Mouse (Mus musculus) midbrain, embryonic 14.5 days (tissue): Measurements from ENCODE around the gene Cenpf. TPM values are rescaled to one million over a fixed set of nuclear protein-coding genes. Genes with fewer than 3 reads are reported as not detected.

ENCODE experiments used
- ATAC-seq: fragments of 200-750 bp; cut with Nextera tagmentation; 2 replicates; pipeline ENCODE4 v1.8.0; 2017; ENCODE audit warnings: moderate number of reproducible peaks, moderate library complexity; ENCODE audit not compliant: low FRiP score, low TSS enrichment
- DNase-seq: peaks from one replicate; pipeline ENCODE4 v3.0.0-alpha.2; 2015
- H3K27ac ChIP-seq: fragments of 300-500 bp; sonication (generic); replicated peaks from 2 replicates; pipeline ENCODE4 v1.5.1; 2014; ENCODE audit warnings: mild to moderate bottlenecking, low read depth, low read length, moderate library complexity
- H3K27me3 ChIP-seq: fragments of 300-500 bp; sonication (generic); 2 replicates; pipeline ENCODE4 v1.6.1; 2014; ENCODE audit warnings: low read length, control low read depth, mixed read lengths; ENCODE audit not compliant: control insufficient read depth, insufficient read depth
- H3K36me3 ChIP-seq: fragments of 300-500 bp; sonication (generic); 2 replicates; pipeline ENCODE4 v1.6.1; 2014; ENCODE audit warnings: low read length, control low read depth; ENCODE audit not compliant: control insufficient read depth, insufficient read depth
- H3K4me1 ChIP-seq: fragments of 300-500 bp; sonication (generic); 2 replicates; pipeline ENCODE4 v1.6.1; 2014; ENCODE audit warnings: mild to moderate bottlenecking, antibody characterized with exemption, low read length, control low read depth; ENCODE audit not compliant: control insufficient read depth, insufficient read depth
- H3K4me2 ChIP-seq: fragments of 300-500 bp; sonication (generic); 2 replicates; pipeline ENCODE4 v1.6.1; 2014; ENCODE audit warnings: mild to moderate bottlenecking, low read length, moderate library complexity
- H3K4me3 ChIP-seq: fragments of 300-500 bp; sonication (generic); replicated peaks from 2 replicates; pipeline ENCODE4 v1.5.1; 2014; ENCODE audit warnings: low read depth, low read length
- H3K9ac ChIP-seq: fragments of 300-500 bp; sonication (generic); replicated peaks from 2 replicates; pipeline ENCODE4 v1.6.1; 2014; ENCODE audit warnings: mild to moderate bottlenecking, low read length, moderate library complexity
- H3K9me3 ChIP-seq: fragments of 300-500 bp; sonication (generic); 2 replicates; pipeline ENCODE4 v1.6.1; 2016; ENCODE audit warnings: low read length, control low read depth, mixed read lengths; ENCODE audit not compliant: control insufficient read depth
- WGBS: fragments of 180-500 bp; shearing (Covaris S2); extraction: QIAGEN DNeasy Blood & Tissue Kit; methylation state at CpG from one replicate; pipeline ENCODE4 v1.1.7; 2014; 5-methylcytosine and 5-hydroxymethylcytosine counted together
- polyA plus RNA-seq: library from polyadenylated mRNA; unstranded; fragments of >200 nt; fragmentation: Nextera tagmentation; extraction: Ambion mirVana; gene quantifications from 2 replicates; pipeline ENCODE4 v1.2.1, GENCODE M21; 2014

Cenpf gene
- polyA plus RNA-seq, 1 experiment from 2014 or later = 27.3 TPM

GRCm38 (mm10) chr1:189608640-189609039 lies 79.2 kb downstream of the Cenpf start:
- no peak for DNase-seq
- Histone ChIP-seq H3K27me3 (no peaks in the 10 kb centered on the region), H3K4me1 (no peaks in the 10 kb centered on the region), H3K4me2 (no peak overlapping the region), H3K9ac (no peak overlapping the region), H3K27ac (no peak overlapping the region), H3K4me3 (no peak overlapping the region), H3K36me3 (no peaks in the 10 kb centered on the region), H3K9me3 (no peaks in the 10 kb centered on the region)
- ATAC-seq = no peak
- 37% methylated on average over 5 of the region's 5 CpGs for WGBS

DNA sequence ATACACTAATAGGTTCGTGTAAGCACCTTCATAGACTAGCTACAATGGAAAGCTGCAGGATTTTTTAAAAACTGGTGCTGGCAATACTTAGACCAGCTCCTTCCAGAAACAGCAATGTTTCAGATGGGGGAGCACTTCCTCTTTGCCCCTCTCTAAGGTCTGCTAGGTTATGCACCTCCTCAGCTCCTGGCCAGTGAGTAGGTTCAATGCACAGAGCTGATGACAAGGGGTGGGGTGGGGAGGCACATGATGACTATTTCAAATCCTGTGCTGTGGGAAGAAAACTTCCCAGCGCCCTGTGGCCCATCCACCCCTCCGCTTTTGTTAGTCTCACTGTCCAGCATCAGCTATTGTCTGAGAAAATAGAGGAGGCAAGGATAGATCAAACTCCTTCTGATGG lies 79.8 kb downstream of the Cenpf start:
- no peaks in the 10 kb centered on the region for H3K9me3 ChIP-seq
- H3K4me2 ChIP-seq = no peak overlapping the region
- no peaks in the 10 kb centered on the region for H3K36me3 ChIP-seq
- ATAC-seq (no peak), DNase-seq (no peak)
- H3K9ac ChIP-seq = no peak overlapping the region
- no peak overlapping the region for H3K4me3 ChIP-seq
- 81% methylated on average over 3 of the region's 3 CpGs for WGBS
- H3K27ac ChIP-seq = no peak overlapping the region
- no peaks in the 10 kb centered on the region for H3K4me1 ChIP-seq
- no peaks in the 10 kb centered on the region for H3K27me3 ChIP-seq

DNA sequence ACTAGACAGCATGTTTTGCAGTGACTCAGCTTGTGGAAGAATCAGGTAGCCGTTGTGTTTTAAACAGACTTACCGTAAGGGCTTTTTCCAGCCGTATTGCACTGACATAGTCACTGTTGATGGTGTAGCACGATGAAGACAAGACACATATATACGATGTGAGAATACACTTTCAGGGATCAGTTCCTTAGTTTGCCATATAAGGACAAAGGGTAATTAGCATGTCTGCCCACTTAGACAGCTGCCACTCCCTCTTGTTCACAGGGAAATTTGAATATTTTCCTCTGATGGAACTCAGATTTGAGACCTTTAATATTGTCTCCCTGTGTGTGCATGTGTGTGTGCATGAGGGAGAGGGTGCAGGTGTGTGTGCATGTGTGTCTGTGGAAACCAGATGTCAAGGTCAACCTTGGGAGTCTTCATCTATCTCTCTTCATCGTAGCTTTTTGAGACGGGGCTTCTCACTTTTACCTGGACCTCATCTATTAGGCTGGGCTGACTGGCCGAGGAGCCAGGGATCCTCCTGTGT lies 82.2 kb downstream of the Cenpf start:
- H3K36me3 ChIP-seq = no peaks in the 10 kb centered on the region
- ATAC-seq (no peak), DNase-seq (no peak)
- H3K4me1 ChIP-seq = no peaks in the 10 kb centered on the region
- no peak overlapping the region for H3K27ac ChIP-seq
- no peak overlapping the region for H3K4me2 ChIP-seq
- no peaks in the 10 kb centered on the region for H3K9me3 ChIP-seq
- no peaks in the 10 kb centered on the region for H3K27me3 ChIP-seq
- H3K9ac ChIP-seq = no peak overlapping the region
- H3K4me3 ChIP-seq = no peak overlapping the region
- 91% methylated on average over 8 of the region's 8 CpGs for WGBS

- no peaks in the 10 kb centered on the region for H3K9me3 ChIP-seq
- no peaks in the 10 kb centered on the region for H3K36me3 ChIP-seq
- H3K4me3 ChIP-seq = no peak overlapping the region
- no peak overlapping the region for H3K4me2 ChIP-seq
- no peaks in the 10 kb centered on the region for H3K27me3 ChIP-seq
- 88% methylated on average over 3 of the region's 3 CpGs for WGBS
- ATAC-seq (no peak), DNase-seq (no peak)
- no peak overlapping the region for H3K27ac ChIP-seq
- H3K4me1 ChIP-seq = no peaks in the 10 kb centered on the region
- H3K9ac ChIP-seq = no peak overlapping the region
Observed at GRCm38 (mm10) chr1:189597096-189597495, 90.8 kb downstream of the Cenpf start.

Other genes with a start within 250 kb of the Cenpf start
- 0.70 and 1.7 TPM in 2 replicates for gene Ptpn14, start 40.2 kb upstream of the Cenpf start, polyA plus RNA-seq
- gene Smyd2, start 234.3 kb upstream of the Cenpf start, polyA plus RNA-seq = 63.9 and 69.5 TPM in 2 replicates